Mouse (Mus musculus): ENCODE measurements around the gene Agrn.

DNA sequence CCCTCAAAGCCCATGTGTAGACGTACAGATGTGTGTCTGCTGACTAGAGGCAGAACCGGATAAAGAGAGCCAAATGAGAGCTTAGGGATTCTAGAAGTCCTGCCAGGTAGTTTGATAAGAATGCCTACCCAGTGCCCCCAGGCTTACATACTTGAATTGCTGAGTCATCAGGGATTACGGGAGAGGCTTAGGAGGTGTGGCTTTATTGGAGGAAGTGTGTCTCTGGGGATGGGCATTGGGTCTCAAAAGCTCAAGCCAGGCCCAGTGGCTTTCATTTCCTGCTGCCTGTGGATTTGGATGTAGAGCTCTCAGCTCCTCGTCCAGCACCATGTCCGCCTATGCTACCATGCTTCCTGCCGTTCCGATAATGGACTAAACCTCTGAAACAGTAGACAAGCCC, 70.4 kb downstream of the Agrn start:
- TF ChIP-seq CTCF (IDR thresholded peaks at IDR 0.05; ENCODE audit: extremely low read depth, insufficient read depth, insufficient read length, insufficient replicate concordance) (no peak), POLR2A (IDR thresholded peaks at IDR 0.05; ENCODE audit: low read depth, low read length) (no peak)
